Mouse (Mus musculus) induced T-regulatory cell, adult 2 months (primary cell): ENCODE results near the gene Tns1.

ENCODE experiments used
- DNase-seq: peaks from one replicate; pipeline ENCODE4 v3.0.0-alpha.2; 2012; ENCODE audit warnings: low read depth

Tns1 gene

GRCm38 (mm10) chr1:74058309-74058708 is 65.9 kb downstream of the Tns1 start:
- no peak for DNase-seq

GRCm38 (mm10) chr1:74057501-74057900 is 66.7 kb downstream of the Tns1 start:
- DNase-seq = no peak

DNA sequence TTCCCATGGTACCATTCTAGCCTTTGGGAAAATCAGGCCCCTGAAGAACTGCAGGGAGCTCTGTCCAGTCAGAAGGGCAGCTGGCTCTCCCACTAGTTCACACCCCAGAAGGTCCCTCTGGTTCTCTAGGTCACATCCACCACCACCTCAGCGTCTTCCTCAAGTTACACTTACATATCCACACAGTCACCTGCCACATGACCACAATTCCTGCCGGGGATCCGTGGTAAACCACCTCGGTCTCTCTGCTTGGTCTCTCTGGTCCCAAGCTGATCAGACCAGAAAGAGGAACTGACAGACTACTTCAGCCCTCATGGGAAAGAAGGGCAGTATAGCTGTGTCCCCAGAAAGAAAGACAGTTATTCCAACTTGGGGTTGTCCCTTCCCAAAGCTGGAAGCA is 68.7 kb downstream of the Tns1 start:
- no peak for DNase-seq

- no peak for DNase-seq
Observed at GRCm38 (mm10) chr1:74054471-74054870, 69.8 kb downstream of the Tns1 start.

DNA sequence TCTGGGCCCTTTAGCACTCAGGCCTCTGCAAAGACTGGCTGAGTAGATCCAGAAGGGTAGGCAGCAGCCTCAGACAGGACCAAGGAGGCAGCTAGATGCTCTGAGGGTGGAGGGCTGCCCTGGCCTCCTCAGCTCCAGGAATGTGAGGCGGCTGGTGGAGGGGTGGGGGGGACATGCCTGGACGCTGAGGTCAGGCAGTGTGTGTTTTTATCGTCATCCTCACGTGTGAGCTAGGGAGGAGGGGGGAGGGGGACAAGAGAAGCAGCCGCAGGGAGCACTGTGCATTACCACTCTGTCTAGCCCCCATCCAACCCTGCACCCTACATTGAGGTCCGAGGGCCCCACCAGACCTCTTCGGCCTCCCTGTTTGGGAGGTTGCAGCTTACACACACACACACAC is 70.2 kb downstream of the Tns1 start:
- DNase-seq = no peak

GRCm38 (mm10) chr1:74053068-74053467 is 71.2 kb downstream of the Tns1 start:
- no peak for DNase-seq

- no peak for DNase-seq
Observed at GRCm38 (mm10) chr1:74051349-74051748, 72.9 kb downstream of the Tns1 start.

DNA sequence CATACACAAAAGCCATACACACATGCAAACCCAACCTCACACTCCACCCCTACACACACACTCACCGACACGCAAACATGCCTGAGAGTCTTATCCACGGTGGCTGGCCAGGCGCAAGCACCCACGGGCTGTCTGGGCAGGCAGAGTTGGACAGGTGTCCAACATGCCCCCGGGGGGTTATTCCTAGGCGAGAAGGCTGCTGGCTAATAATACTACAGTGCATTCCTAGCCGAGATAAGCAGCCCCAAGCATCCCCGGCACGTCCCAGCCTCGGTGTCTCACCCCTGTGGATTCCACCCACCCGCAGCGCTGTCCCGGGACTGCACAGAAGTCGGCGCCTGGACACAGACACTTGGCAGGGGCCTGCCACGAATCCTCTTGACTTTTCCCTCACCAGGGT is 74.8 kb downstream of the Tns1 start:
- DNase-seq = no peak

GRCm38 (mm10) chr1:74047722-74048121 is 76.5 kb downstream of the Tns1 start:
- DNase-seq = no peak

- DNase-seq = no peak
Observed at GRCm38 (mm10) chr1:74047311-74047710, 76.9 kb downstream of the Tns1 start.

GRCm38 (mm10) chr1:74045034-74045433 is 79.2 kb downstream of the Tns1 start:
- no peak for DNase-seq

GRCm38 (mm10) chr1:74044421-74044820 is 79.8 kb downstream of the Tns1 start:
- DNase-seq = no peak

DNA sequence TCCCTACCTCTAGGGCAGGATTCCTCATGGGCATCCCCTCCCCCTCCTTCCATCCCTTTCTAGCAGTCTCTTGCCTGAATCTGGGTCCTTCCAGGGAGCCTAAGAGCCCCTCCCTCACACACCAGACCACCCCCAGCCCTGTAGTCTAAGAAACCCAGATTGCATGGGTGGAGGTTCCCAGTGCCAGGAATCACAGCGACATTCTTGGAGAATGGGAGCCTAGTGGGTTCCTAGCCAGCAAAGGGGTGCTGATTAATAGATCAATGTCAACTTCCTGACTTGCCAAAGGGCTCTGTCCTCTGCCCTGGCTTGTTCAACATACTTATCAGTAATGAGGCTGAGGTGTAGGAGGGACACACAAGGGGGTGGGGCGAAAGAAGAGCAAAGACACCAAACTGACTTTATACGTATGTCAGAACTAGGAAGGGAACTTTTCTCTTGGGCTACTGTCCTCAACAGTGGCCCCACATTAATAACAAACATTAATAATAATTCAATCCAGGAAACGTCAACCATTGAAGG is 80.6 kb downstream of the Tns1 start:
- DNase-seq = no peak

DNA sequence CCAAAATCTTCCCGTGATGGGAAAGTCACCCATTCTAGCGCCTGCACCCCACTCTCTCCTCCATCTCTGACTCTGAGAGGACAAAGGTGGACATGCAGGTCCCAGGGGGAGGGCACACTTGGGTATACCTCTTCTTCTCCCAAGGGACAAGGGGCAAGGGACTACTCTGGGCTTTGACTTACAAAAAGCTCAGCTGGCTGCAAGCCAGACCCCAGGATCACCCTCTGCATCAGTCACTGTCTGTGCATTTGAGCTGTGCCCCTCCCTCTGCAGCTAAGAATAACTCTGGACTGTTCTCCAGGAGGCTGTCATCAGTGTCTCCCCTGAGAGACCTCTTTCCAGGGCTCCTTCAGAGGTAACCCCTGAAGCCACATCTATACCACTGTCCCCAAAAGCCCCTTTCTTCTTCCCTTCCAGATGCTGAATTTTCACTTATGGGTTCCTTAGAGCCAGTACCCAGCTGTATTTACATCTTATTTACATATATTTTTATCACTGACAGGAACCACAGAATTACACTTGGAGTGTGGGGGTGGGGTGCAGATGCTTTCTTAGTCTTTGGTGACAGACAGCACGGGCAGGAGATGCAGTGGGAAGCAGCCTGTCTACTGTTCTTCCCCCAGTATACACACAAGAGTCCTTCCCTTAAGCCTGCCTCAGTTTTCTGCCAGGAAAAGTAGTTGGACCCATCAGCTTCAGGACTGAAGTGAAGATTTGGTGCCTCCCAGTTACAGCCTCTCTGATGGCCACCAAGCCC is 81.4 kb downstream of the Tns1 start:
- no peak for DNase-seq

GRCm38 (mm10) chr1:74041692-74042091 is 82.6 kb downstream of the Tns1 start:
- no peak for DNase-seq

GRCm38 (mm10) chr1:74041178-74041577 is 83.1 kb downstream of the Tns1 start:
- DNase-seq = no peak

DNA sequence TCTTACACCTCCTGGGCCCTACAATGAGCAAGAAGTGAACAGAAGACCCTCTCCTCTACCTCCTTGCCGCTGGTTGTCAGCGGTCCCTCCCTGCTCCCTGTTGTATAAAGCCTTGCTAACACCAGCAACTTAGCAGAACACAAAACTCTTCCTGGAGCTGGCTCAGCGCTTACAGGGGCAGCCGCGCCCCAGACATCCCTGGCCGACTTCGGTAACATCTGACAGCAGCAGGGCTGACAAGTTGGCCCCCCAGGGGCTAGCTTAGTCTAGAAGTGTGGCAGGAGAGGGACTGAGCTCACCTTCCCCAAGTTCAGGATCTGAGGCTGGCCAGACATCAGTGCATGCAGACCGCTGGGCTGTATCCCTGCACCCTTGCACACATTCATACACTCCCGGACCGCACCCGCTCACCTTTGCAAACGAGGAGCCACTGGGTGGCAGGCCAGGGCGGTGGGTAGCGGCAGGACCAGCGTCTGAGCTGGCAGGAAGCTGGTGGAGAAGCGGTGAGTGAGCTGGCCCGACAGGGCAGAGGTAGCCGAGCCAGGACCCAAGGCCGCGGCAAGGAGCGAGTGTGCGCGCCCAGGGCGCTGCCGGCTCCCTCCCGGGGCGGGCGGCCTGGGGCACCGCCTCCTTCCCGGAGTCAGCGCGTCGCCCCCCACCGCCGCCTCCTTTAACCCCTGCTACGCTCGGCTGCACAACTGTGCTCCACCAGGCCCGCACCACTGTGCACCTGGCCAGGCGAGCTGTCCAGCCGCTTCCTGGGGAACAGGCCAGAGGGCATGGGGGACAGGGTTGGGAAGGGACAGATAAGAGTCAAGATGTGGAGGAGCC is 87.5 kb downstream of the Tns1 start:
- no peak for DNase-seq

DNA sequence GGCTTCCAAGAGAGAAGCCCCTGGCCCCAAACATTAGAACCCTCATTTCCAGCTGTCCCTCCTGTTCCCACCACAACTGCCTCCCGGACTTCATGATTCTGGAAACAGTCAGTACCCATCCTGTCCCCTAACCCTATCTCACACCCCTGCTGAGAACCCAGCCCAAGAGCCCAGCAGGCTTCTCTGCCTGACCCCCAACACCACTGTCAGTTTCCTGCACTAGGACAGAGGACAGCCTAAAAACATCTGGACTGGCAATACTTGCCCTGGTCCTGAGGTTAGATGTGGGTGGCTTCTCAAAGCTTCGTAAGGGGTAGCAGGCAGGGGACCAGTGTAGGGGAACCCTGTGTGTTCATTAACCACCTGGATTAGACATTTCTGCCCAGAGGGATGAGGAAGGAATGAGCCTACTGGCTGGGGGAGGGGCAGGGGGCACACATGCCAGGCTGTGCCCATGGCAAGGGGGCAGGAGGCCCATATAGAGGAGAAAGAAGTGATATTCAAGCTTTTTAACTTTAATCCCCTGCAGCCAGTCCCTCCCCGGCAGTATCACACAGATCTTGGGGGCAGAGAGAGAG is 88.2 kb downstream of the Tns1 start:
- DNase-seq = no peak

DNA sequence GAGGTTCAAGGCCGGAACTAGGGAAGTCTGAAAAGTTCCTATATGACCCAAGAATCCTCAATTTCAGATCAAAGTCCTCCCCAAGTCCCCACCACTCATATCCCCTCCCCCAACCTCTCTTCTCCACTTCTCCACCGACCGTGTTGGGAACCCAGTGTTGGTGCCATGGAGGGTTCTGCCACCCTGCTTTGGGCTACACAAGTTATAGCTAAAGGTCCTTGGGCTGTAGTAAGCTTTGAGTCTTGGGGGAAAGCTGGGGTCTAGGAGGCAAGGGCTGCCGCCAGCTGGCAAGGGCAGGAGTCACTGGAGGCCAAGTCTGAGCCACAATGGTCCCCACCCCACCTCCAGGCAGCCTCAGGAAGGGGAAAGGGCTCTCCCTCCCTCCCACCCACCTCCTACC is 88.8 kb downstream of the Tns1 start:
- no peak for DNase-seq

GRCm38 (mm10) chr1:74034736-74035135 is 89.5 kb downstream of the Tns1 start:
- no peak for DNase-seq

DNA sequence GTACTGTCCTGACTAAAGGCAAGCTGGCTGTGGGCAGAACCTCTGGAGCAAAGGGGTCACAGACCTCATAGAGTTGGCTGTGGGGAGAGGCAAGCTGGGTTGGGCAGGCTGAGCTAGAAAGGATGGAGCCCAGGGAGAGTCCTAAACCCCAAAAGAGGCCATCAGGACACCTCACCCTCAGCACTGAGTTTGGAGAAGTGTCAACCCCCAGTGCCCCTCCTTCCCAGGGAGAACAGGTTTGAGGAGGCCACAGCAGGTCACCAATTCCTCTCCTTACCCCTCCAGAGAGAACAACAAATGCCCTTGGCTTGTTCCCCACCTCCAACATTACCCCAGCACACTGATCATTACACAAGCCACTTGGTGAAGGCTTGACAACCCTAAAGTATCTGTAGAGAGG is 90.0 kb downstream of the Tns1 start:
- no peak for DNase-seq

GRCm38 (mm10) chr1:74033407-74033806 is 90.8 kb downstream of the Tns1 start:
- no peak for DNase-seq

GRCm38 (mm10) chr1:74032966-74033365 is 91.3 kb downstream of the Tns1 start:
- no peak for DNase-seq
